Mouse (Mus musculus): ENCODE measurements at regions not wholly inside any gene's neighbourhood (a gene's known extent, or its start where the extent isn't known, plus 50 kb on each side); places are given as distances from the start of the nearest gene placed in this dataset.
"Not testable (repeated sequence)": the region's sequence is repeated elsewhere in the genome, so short reads cannot be mapped to it uniquely, and the experiment has no call there.

- no peak for DNase-seq (ENCODE audit: low read depth)
Measured at GRCm38 (mm10) chr15:5625367-5625766, 381.4 kb upstream of the Ptger4 start.

GRCm38 (mm10) chr15:5646673-5647072 is 402.7 kb upstream of the Ptger4 start:
- no peak for DNase-seq (ENCODE audit: low read depth)

GRCm38 (mm10) chr15:5658796-5659195 is 414.8 kb upstream of the Ptger4 start:
- peak; percentile 67 for DNase-seq (ENCODE audit: low read depth)

GRCm38 (mm10) chr15:5660819-5661218 is 416.8 kb upstream of the Ptger4 start:
- no peak for DNase-seq (ENCODE audit: low read depth)

- DNase-seq (ENCODE audit: low read depth) = no peak
Measured at GRCm38 (mm10) chr15:5671781-5672180, 427.8 kb upstream of the Ptger4 start.

- no peak for DNase-seq (ENCODE audit: low read depth)
Measured at GRCm38 (mm10) chr15:5676704-5677103, 432.7 kb upstream of the Ptger4 start.

GRCm38 (mm10) chr15:5693810-5694209 is 449.8 kb upstream of the Ptger4 start:
- DNase-seq (ENCODE audit: low read depth) = no peak

- DNase-seq (ENCODE audit: low read depth) = no peak
Measured at GRCm38 (mm10) chr15:5695015-5695414, 451.0 kb upstream of the Ptger4 start.

- DNase-seq (ENCODE audit: low read depth) = no peak
Measured at GRCm38 (mm10) chr15:5708454-5708853, 464.5 kb upstream of the Ptger4 start.

- DNase-seq (ENCODE audit: low read depth) = no peak
Measured at GRCm38 (mm10) chr15:5740658-5741057, 496.7 kb upstream of the Ptger4 start.

- no peak for DNase-seq (ENCODE audit: low read depth)
Measured at GRCm38 (mm10) chr15:5743893-5744292, 499.9 kb upstream of the Ptger4 start.

- DNase-seq (ENCODE audit: low read depth) = no peak
Measured at GRCm38 (mm10) chr15:5758690-5759089, 514.7 kb upstream of the Ptger4 start.

GRCm38 (mm10) chr15:5762216-5762615 is 518.2 kb upstream of the Ptger4 start:
- DNase-seq (ENCODE audit: low read depth) = no peak

GRCm38 (mm10) chr15:5777074-5777473 is 522.5 kb upstream of the Dab2 start:
- DNase-seq (ENCODE audit: low read depth) = no peak

GRCm38 (mm10) chr15:5799917-5800316 is 499.7 kb upstream of the Dab2 start:
- no peak for DNase-seq (ENCODE audit: low read depth)

GRCm38 (mm10) chr15:5811154-5811732 is 488.3 kb upstream of the Dab2 start:
- no peak for DNase-seq (ENCODE audit: low read depth)

- no peak for DNase-seq (ENCODE audit: low read depth)
Measured at GRCm38 (mm10) chr15:5811958-5812357, 487.6 kb upstream of the Dab2 start.

GRCm38 (mm10) chr15:5817901-5818576 is 481.5 kb upstream of the Dab2 start:
- no peak for DNase-seq (ENCODE audit: low read depth)

GRCm38 (mm10) chr15:5839963-5840362 is 459.6 kb upstream of the Dab2 start:
- DNase-seq (ENCODE audit: low read depth) = no peak

- DNase-seq (ENCODE audit: low read depth) = not testable (repeated sequence)
Measured at GRCm38 (mm10) chr15:5841369-5842149, 458.0 kb upstream of the Dab2 start.

GRCm38 (mm10) chr15:5846571-5846970 is 453.0 kb upstream of the Dab2 start:
- no peak for DNase-seq (ENCODE audit: low read depth)

GRCm38 (mm10) chr15:5847413-5848100 is 452.0 kb upstream of the Dab2 start:
- no peak for DNase-seq (ENCODE audit: low read depth)

GRCm38 (mm10) chr15:5852523-5852922 is 447.1 kb upstream of the Dab2 start:
- DNase-seq (ENCODE audit: low read depth) = no peak
